Mouse (Mus musculus) ES-CJ7 (cell line): ENCODE measurements at regions not wholly inside any gene's neighbourhood (a gene's known extent, or its start where the extent isn't known, plus 50 kb on each side); places are given as distances from the start of the nearest gene placed in this dataset.

ENCODE experiments used
- DNase-seq: peaks from one replicate; pipeline ENCODE4 v3.0.0; 2011; ENCODE audit warnings: low read depth, low spot score

DNA sequence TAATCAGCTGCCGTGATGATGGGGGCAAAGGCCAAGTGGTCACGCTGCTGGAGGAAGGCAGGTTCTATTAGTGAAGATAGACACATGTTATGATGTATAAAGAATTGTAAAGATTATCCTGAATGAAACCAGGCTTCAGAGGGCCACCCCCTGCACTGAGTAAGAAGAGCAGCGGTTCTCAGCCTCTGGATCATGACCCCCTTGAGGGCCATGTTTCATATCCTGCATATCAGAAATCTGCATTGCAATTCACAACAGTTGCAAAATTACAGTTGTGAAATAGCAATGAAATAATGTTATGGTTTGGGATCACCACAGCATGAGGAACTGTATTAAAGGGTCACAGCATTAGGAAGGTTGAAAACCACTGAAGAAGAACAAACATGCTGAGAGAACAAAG is 162.5 kb upstream of the Zranb2 start:
- no peak for DNase-seq

DNA sequence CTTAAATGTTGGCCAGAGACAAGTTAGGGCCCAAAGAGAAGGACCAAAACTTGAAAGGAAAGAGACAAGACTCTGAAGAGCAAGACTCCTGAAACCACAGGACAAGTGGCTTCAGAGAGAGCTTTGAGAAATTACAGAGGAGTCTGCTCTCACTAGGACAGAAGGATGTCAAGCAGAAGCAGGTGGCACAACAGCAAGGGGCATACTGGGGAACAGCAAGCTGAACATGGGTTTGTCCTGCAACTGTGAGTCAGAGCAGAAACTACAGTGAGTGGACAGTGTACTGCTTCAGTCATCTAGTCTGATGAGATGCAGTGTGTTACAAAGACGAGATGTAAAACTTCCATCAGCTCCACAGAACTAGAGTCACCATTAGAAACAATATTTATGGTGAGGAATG is 160.6 kb upstream of the Zranb2 start:
- DNase-seq: no peak

DNA sequence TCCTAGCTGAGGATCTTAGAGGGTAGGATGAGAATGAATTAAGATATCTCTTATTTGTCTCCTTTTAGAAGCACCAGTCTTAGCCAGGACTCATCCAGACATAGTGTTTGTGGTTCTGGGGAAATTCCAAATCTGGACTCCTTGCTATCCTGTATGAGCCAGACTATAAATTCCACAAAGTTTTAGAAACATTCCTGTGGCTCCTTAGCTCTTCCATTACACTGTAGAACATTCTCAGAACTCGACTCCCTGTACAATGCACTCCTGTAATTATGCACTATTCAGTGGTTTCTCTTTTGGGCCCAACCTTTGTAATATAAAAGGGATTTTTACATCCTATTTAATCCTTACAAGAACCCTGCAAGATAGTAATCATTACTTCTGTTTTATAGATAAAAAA is 159.8 kb upstream of the Zranb2 start:
- no peak for DNase-seq

GRCm38 (mm10) chr3:157377531-157377930 is 156.4 kb upstream of the Zranb2 start:
- no peak for DNase-seq

GRCm38 (mm10) chr3:157378127-157378526 is 155.8 kb upstream of the Zranb2 start:
- DNase-seq: no peak

- no peak for DNase-seq
Measured at GRCm38 (mm10) chr3:157391835-157392234, 142.1 kb upstream of the Zranb2 start.

DNA sequence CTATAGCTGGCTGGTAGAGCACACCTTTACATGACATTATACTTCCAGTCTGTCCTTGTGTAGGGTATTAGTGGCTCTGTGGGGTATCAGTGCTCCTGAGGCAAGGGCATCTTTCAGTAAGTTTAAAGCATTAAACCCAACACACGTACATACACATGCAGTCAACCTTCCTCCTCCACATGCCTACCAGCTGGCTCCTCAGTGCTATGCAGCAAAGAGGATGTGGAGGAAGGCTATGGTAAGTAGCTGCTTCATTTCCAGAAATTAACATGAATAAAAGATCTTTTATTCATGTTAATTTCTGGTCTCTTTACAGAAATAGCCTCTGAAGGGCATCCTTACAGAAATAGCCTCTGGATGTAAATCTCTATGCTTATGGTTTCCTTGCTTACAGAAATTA is 140.1 kb upstream of the Zranb2 start:
- no peak for DNase-seq

GRCm38 (mm10) chr3:157399909-157400308 is 134.1 kb upstream of the Zranb2 start:
- no peak for DNase-seq

GRCm38 (mm10) chr3:157404054-157404453 is 129.9 kb upstream of the Zranb2 start:
- no peak for DNase-seq

DNA sequence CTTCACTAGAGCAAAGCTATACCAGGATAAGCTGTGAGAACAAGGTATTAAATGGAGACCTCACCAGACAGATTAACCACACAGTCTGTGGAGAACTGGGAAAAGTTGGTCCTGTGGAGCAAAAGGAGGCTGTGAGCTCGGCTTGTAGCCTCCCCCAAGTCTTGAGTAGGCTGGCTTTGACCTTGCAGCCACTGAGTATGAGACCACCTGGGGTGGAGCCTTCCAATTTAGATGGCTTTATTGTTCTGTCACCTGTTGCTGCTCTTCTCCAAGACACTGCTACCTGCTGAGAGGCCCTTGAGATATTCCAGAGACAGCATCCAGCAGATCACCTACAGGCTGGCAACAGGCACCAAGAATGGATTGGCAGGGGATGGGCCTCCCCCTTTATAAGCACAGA is 110.5 kb upstream of the Zranb2 start:
- DNase-seq: peak; percentile 83

DNA sequence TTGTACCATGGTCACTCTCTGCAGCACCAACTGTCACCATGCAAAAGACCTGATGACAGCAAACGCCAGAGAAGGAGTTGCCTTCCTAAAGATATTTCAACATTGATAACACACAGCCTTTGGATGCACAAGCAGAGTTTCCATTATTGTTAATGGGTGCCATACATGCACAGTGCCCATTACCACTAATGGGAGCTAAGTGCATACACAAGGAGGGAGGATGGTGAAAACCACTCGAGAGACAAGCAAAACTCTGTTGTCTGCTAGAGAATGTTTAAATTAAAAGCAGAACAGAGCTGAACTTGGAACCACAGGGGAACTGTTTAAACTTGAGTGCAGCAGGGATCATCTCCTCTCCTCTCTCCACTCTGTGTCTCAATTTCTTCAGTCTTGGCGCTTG is 107.2 kb upstream of the Zranb2 start:
- no peak for DNase-seq

DNA sequence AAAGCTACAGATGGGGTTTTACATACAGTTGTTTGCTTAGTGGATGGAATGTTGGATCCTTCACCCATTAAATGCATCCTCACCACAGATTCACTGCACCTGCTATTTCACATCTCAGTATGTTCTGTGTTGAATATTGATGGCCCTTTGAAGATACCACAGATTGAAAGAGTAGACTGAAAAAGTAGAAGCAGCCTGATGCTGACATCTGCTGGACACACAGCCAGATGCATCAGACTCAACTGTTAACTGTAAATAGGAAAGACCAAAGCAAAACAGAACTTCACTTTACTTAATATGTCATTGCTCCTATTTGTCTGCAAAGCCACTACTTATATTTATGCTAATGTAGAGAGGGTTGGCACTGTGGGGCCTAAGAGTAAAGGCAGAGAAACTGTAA is 84.2 kb upstream of the Zranb2 start:
- DNase-seq: peak; percentile 23

- no peak for DNase-seq
Measured at GRCm38 (mm10) chr3:157471600-157471999, 62.4 kb upstream of the Zranb2 start.

DNA sequence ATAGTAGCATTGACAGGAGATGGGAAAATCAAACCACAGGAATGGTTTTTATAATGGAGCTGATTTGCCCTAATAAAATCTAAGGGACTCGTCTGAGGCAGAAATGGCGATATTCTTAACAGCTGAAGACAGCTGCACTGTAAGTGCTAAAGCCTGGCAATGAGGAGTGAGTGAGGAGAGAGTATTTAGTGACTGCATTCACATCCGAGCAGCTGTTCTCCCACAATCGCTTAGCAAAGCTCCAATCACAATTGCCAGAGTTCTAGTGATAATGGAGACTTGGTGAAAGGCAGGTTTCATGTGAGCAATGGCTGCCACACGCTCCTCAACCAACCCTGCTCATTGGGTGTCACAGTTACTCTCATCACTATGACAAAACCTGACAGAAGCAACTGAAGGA is 61.3 kb upstream of the Zranb2 start:
- no peak for DNase-seq

GRCm38 (mm10) chr3:157477731-157478130 is 56.2 kb upstream of the Zranb2 start:
- no peak for DNase-seq
